Mouse (Mus musculus) spleen, adult 2 months (tissue): ENCODE measurements around the gene Bola1.
"Not testable (repeated sequence)": the region's sequence is repeated elsewhere in the genome, so short reads cannot be mapped to it uniquely, and the experiment has no call there.

Experiments used
- CTCF ChIP-seq: fragments of 200-500 bp; IDR thresholded peaks from 2 replicates; pipeline ENCODE4 v1.5.1; 2011; ENCODE audit warnings: mild to moderate bottlenecking, inconsistent platforms; ENCODE audit not compliant: insufficient read depth, insufficient read length, insufficient replicate concordance; ENCODE audit errors: extremely low read depth
- POLR2A ChIP-seq: fragments of 200-500 bp; IDR thresholded peaks from 2 replicates; pipeline ENCODE4 v1.6.1; 2011; ENCODE audit warnings: low read depth, low read length, inconsistent platforms

GRCm38 (mm10) chr3:96246018-96246417, 26.5 kb upstream of the Bola1 start:
- TF ChIP-seq POLR2A, CTCF: not testable (repeated sequence)
